ENCODE assay signal across 7 mouse cellular contexts in genomic region chrX:86490309-86490708, GRCm38 (mm10).
A peak's percentile ranks its signal among the peaks of the same experiment; 100 is the strongest.
DNase-seq lines count a peak whose midpoint lies in the region; ATAC-seq and TF ChIP-seq lines count a peak whose summit lies in the region.

No protein-coding gene starts in this region.

- peak; percentile 51 for TF ChIP-seq CTCF in E14TG2a.4 (conservative IDR thresholded peaks at IDR 0.05; ENCODE audit: low read length)

- peak; percentile 4 for DNase-seq in layer of hippocampus, adult 11-12 months (ENCODE audit: low spot score)
- no peak for DNase-seq in layer of hippocampus, adult 9-11 months
- DNase-seq in ZHBTc4 (ENCODE audit: low read depth, low spot score) = peak; percentile 61
- DNase-seq in cerebellum, postnatal 36 days = peak; percentile 11 to 20
- DNase-seq in lung, postnatal 36 days = peak; percentile 14

- H3K4me1 ChIP-seq in E14TG2a.4 (replicated peaks; ENCODE audit: low read depth, low read length) = no peaks in the 10 kb centered on the region

- H3K27me3 ChIP-seq in E14TG2a.4 (ENCODE audit: insufficient read depth, low read length) = no peaks in the 10 kb centered on the region

- no peaks in the 10 kb centered on the region for H3K36me3 ChIP-seq in E14TG2a.4 (ENCODE audit: insufficient read depth, low read length)

- H3K9me3 ChIP-seq in E14TG2a.4 (ENCODE audit: low read length) = no peaks in the 10 kb centered on the region

- no peak for ATAC-seq in frontal cortex, adult (ENCODE audit: low TSS enrichment)

- H3K4me3 ChIP-seq in E14TG2a.4 (replicated peaks; ENCODE audit: low read length) = no peak overlapping the region
